Mouse (Mus musculus): ENCODE measurements around the gene Nepn. TPM values are rescaled to one million over a fixed set of nuclear protein-coding genes. Genes with fewer than 3 reads are reported as not detected.

Nepn gene
- polyA plus RNA-seq, 1 experiment, result 0.11 TPM

DNA sequence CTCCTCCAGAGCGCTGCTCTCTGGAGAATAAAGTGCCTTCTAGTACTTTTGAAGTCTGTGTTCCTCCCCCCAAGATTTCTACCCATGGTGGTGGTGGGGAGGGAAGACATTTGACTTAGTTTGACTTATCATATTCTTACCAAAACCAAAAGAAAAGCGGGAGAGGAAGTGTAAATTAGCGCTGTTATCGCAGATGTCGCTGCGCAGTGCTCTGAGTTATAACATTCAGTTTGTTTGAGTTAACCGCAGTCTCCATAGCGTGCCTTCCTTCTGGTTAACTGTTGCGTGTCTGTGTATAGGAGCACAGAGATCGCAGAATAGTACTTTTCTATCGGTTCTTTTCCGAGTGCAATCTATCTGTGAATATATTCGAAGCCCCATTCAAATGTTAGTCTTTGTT lies 16.4 kb downstream of the Nepn start:
- DNase-seq (ENCODE audit: low spot score), result no peak

DNA sequence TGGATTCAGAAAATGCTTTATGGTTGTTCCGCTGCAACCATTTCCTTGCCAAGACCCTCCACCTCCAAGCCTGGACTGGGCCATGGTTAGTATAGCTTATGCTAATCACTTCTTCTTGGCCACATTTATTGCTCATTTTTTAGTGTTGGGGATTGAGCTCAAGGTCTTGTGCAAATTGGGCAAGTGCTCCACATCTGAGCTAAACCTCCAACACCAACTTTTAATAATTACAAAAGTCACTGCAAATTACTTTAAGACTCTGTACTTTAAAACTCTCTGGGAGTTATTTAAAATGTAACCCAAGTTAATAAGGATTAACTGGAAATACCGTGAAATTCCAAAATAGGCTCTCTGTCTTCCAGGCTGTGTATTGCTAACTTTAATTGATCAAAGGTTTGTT lies 18.8 kb downstream of the Nepn start:
- DNase-seq (ENCODE audit: low spot score), result no peak

DNA sequence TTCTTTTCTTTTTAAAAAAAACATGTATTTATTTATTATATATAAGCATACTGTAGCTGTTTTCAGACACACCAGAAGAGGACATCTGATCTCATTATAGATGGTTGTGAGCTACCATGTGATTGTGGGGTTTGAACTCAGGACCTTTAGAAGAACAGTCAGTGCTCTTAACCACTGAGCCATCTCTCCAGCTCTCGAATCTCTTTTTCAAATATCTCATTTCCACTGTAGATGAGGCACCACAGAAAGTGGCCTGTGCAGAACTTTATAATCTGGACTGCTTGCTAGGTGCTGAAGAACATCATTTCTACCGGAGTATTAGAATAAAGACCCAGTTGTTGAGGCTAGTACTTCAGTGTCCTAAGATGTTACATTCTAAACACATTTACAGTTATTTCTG lies 26.2 kb downstream of the Nepn start:
- no peak for DNase-seq (ENCODE audit: low spot score)

DNA sequence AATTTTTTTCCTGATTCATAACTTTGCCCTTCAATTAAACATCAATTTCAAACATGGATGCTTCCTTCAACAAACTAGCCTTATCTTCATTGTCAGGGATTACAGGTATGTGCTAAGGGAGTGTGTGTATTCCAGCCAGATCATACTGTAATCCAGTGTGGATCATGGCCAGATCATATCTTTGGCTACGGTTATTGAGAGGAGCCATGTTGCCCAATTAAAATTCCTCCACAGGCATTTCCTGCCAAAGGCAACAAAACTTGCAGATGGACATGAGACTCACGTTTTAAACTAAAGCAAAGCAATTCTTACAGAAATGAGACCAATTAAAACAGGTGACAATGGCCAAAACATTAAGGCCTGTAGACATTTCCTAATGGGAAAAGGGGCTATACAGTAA lies 27.7 kb downstream of the Nepn start:
- no peak for DNase-seq (ENCODE audit: low spot score)

DNA sequence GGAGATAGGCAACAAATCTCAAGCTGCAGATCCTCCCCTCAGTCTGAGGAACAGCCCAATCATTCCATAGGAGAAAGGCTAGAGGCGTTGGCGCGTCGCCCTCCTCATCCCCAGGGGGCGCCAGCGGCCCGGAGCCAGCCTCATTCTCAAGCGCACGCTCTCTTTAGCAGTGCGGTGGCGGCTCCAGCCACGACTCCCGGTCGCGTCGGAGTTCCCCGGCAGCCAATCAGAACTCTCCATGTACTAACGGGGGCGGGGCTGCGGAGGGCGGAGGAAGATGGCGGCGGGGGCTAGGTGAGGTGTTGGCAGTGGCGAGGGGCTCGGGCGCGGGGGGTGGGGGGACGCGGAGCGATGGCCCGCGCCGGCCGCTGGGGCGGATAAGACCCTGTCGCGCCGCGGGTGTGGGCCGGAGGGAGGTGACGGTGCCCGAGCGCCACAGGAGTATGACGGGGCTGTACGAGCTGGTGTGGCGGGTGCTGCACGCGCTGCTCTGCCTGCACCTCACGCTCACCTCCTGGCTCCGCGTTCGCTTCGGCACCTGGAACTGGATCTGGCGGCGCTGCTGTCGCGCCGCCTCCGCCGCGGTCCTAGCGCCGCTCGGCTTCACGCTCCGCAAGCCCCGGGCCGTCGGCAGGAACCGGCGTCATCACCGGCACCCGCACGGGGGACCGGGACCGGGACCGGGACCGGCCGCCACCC lies 28.7 kb downstream of the Nepn start, which contains the start of gene Nus1:
TSS of gene Nus1 (plus strand) at position 249 of the 699 bp plus-strand sequence.
- peak; percentile 89 for DNase-seq (ENCODE audit: low spot score)

DNA sequence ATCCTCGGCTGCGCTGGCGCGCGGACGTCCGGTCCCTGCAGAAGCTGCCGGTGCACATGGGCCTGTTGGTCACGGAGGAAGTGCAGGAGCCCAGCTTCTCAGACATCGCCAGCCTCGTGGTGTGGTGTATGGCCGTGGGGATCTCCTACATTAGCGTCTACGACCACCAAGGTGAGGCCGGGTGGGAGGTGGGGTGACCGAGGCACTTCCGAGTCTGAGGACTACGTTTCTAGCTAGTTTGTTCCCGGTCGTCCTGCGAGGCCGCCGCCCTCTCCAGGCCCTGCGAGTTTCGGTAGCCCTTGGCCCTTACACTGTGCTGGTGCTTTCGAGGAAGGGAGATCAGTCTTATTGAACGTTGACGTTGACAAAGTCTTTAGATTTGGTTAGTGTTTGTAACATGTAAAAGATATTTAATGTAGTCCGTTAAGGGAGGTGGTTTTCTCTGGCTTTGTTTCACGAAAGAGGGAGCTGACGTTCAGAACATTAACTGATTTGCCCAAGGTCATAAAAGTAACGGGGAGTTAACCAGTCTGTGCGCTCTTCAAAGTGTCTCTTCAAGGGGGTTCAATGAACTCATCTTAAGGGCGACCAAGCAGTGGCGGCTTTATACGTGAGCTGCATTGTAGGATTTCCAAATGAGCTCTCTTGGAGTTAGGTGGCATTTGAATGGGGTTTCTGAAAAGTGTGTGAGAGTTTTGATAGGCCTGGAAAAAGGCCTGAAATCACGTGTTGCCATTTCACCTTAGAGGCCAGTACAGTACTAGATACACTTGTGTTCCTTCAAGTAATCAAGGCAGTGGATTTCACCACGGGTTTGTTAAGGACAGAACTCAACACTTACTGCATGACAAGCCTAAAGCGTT lies 29.5 kb downstream of the Nepn start:
- DNase-seq (ENCODE audit: low spot score), result no peak

DNA sequence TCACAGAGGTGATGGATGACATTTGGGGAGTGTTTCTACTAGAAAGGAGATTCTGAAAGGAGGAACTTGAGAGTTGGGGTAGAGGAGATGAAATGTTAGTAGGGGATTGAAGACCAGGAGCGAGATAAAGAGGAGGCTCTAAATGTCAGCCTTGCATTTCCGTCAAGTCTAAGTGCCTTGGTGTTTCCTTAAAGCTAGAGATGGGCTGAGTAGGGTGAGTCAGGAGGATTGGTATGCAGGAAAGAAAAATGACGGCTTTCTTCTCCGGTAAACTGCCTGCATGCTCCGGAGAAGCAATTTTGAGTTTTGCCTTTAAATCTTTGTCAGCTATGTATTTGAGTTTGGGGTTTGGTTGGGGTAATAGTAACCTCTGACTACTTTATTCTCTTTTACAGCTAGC lies 30.2 kb downstream of the Nepn start:
- no peak for DNase-seq (ENCODE audit: low spot score)

DNA sequence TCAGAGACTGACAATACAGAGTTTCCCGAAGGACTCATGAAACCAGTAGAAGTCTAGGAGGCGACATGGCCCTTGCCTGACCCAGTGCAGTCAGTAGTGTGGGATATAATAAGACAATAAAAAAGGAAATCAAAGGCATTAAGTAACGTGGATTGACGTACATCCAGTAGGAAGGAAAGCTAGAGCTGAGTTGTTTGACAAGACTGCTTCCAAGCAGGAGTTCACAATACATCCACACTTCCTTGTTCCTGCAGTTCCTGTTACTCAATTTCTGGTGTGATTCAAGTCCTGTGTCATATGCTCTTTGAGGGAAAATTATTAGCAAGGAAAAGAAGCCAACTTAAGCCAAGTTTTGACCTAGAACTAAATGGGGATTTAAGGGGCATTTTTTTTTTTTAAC lies 30.6 kb downstream of the Nepn start:
- no peak for DNase-seq (ENCODE audit: low spot score)

DNA sequence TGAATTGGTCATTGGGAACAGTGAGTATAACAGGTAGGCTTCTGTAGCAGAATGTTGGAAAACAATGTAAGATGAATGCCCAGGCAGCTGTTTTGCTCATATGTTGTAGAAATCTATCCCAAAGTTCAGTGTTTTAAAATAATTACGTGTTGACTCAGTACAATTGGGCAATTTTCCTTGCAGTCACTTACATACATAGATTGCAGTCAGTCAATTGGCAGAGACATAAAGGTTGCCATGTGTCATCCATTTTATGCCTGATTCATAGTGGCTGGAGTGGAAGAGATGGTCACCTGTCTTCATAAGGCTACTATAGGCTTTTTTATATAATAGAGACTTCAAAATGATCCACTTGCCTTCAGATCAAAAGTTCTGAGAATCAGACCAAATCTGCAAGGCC lies 31.8 kb downstream of the Nepn start:
- DNase-seq (ENCODE audit: low spot score), result no peak

DNA sequence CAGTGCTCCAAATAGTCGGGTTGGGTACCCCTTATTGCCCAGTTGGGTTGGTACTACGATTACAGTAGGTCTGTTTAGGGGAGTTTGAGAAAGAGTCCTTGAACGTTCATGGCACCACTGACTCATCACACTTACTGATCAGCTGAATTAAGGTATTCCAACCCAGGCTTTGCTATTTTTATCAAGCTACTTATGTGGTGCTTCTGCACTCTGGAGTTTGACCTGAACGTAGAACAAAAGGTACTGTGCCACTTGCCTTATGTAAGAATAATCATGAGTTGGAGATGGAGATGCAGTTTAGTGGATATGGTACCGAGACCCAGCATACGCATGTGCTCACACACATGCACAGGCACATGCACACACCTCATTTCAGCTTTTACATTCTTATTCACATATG lies 32.9 kb downstream of the Nepn start:
- no peak for DNase-seq (ENCODE audit: low spot score)

DNA sequence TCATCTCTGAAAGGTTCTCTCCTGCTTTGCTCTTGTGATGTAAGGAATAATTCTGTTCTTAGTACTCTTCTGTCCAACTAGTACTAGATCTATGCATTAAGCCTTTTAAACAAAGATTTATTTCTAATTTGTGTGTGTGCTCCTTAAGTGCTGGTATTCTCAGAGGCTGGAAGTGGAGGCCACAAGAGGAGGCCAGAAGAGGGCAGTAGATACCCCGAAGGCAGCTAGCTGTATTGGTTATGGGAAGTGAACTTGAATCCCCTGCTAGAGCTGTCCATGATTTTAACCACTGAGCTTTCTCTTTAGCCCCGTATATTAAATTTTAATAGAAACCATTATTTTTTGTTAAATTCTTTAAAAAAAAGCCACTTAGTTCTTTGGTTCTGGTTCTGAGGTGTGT lies 34.3 kb downstream of the Nepn start:
- DNase-seq (ENCODE audit: low spot score), result no peak

DNA sequence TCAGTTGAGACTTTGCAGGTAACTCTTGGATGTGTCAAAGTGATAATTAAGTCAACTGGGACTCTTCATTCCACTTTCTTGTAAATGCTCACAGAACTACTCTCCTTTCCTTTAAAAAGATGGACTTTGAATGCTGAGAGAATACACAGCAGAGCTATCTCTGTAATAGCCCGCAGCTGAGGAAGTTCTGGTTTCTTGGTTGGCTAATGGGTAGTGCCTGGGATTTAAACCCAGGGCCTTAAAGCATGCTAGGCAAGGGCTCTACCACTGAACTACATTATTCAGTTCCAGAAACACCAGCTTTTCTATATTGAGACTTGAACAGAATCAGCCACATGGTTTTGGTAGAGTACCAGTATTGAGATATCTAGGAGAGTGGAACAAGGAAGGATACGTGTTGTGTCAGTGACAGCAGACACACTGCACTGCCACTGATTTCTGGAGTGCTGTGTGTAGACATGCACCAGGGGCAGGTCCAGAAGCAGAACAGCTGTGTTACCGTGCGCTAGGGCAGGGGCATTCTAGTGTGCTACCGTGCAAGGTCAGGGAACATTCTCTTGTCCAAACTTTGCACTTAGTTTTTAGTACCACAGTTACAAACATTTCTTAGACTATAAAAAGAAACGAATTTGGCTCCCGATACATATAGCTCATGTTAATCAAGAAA lies 37.7 kb downstream of the Nepn start:
- DNase-seq (ENCODE audit: low spot score), result no peak

DNA sequence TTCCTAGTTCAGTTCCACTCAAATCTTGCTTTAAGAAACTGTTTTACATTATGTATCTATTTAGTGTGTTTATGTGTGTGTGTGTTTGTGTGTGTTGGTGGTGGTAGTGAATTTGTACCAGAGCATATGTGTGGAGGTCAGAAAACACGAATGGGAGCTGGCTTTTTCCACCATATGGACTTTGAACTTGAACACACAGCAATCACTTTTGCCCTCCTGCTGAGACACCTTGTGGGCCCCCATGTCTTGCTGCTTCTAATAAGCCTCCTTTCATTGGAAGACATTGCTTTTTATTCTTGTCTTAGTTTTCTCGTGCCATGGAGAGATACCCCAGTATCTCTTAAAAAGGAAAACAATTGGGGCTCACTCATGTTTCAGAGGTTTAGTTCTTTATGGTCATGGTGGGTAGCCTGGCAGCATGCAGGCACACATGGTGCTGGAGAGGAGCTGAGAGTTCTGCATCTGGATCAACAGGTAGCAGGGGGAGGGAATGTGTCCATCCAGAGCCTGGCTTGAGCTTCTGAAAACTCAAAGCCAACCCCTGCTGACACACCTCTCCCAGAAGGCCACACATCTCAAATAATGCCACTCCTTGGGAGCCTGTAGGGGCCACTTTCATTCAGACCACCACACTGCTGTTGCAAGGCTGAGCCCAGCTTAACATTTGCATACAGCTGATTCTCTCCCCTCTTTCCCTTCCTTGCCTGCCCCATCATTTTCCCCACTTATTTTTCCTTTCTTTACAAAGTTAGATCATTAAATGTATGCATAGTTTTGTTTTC lies 39.1 kb downstream of the Nepn start:
- no peak for DNase-seq (ENCODE audit: low spot score)

DNA sequence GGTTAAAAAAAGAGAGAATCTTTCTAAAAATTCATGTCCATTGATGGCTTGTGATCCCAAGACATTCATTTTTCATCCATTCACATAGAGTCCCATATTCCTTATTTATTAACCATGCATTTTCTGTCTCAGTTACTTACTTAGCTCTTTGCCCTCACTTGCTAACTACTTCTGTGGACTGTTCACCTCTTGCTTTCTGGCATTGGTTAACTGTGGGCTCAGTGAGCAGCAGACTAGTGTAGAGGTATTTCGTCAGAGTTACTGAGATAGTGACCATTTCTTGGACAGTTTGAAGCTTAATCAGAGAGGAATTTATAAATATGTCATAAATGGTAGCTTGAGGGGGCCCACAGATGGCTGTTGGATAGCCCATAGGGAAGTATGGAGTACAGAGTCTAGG lies 42.2 kb downstream of the Nepn start:
- DNase-seq (ENCODE audit: low spot score), result no peak

DNA sequence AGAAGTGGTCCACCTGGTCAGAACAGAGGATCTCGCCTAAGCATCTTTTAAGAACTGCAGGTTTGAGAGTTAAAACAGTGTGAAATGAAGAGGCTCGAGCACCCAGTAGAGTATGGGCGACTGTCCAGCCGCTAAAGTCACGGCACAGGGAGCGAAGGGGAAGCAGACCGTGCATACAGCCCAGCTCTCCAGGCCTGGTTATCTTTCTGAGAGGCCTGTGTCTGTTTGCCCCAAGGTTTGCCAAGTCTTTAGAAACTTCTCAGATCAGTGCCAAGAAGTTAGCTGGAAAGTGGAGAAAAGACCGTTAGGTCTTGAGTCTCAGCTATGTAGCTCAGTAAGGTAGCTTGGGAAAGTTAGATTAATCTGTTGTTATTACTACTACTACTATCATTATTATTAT lies 46.1 kb downstream of the Nepn start:
- no peak for DNase-seq (ENCODE audit: low spot score)

Other genes with a start within 250 kb of the Nepn start
- gene Ros1, start 193.7 kb upstream of the Nepn start, polyA plus RNA-seq (2012; rRNA removed), result not detected in 2 replicates
- 5.3 and 5.4 TPM in 2 replicates for gene Dcbld1, start 155.4 kb upstream of the Nepn start, polyA plus RNA-seq (2012; rRNA removed)
- gene Gm26741, start 30.2 kb upstream of the Nepn start, polyA plus RNA-seq (2012; rRNA removed), result not detected in 2 replicates
- gene Gopc, start 6.8 kb upstream of the Nepn start, polyA plus RNA-seq (2012; rRNA removed), result 14.2 and 18.7 TPM in 2 replicates
- gene Nus1, start 28.6 kb downstream of the Nepn start, polyA plus RNA-seq (2012; rRNA removed), result 19.6 and 22.7 TPM in 2 replicates